Mouse (Mus musculus) bone marrow macrophage, adult 2 months (primary cell): ENCODE measurements at regions not wholly inside any gene's neighbourhood (a gene's known extent, or its start where the extent isn't known, plus 50 kb on each side); places are given as distances from the start of the nearest gene placed in this dataset.

ENCODE experiments used
- CTCF ChIP-seq: IDR thresholded peaks from 2 replicates; pipeline ENCODE4 v1.5.1; 2012; ENCODE audit warnings: low read depth, mild to moderate bottlenecking, low read length, moderate library complexity
- POLR2A ChIP-seq: IDR thresholded peaks from 2 replicates; pipeline ENCODE4 v1.6.1; 2012; ENCODE audit warnings: mild to moderate bottlenecking, low read depth, low read length, borderline replicate concordance

GRCm38 (mm10) chr13:44390666-44391390 lies 338.4 kb upstream of the Jarid2 start:
- TF ChIP-seq CTCF (no peak), POLR2A (no peak)
